Mouse (Mus musculus) cerebellum, adult 2 months (tissue): ENCODE measurements at regions not wholly inside any gene's neighbourhood (a gene's known extent, or its start where the extent isn't known, plus 50 kb on each side); places are given as distances from the start of the nearest gene placed in this dataset.

Source experiments
- CTCF ChIP-seq: fragments of 200-500 bp; IDR thresholded peaks from 2 replicates; pipeline ENCODE4 v1.5.1; 2011; ENCODE audit warnings: low read depth, mild to moderate bottlenecking, control low read depth, low read length, moderate library complexity, borderline replicate concordance; ENCODE audit not compliant: insufficient read depth
- POLR2A ChIP-seq: fragments of 200-500 bp; IDR thresholded peaks from 2 replicates; pipeline ENCODE4 v1.6.1; 2011; ENCODE audit warnings: low read length, control low read depth, borderline replicate concordance; ENCODE audit not compliant: insufficient read depth

GRCm38 (mm10) chr2:50875072-50875471, 273.8 kb downstream of the Rnd3 start:
- TF ChIP-seq CTCF: no peak
- TF ChIP-seq POLR2A: no peak
